Mouse (Mus musculus) mouse embryonic stem cell (cell line): ENCODE results near the gene Il17rc.

Experiments used
- in situ Hi-C, 2 experiments: fragments of 300-500 bp; cut with MboI; formaldehyde crosslinking; loops; 1 replicate in 1 of 2; 3 replicates in 1 of 2; pipeline ENCODE4 v1.14.3; 2019 to 2020; ENCODE audit warnings: low sequenced_read_pairs in 2 of 2, low pct_unique_long_range_greater_than_20kb in 1 of 2, mixed read lengths in 1 of 2; ENCODE audit not compliant: unreplicated experiment in 1 of 2

Il17rc gene

DNA sequence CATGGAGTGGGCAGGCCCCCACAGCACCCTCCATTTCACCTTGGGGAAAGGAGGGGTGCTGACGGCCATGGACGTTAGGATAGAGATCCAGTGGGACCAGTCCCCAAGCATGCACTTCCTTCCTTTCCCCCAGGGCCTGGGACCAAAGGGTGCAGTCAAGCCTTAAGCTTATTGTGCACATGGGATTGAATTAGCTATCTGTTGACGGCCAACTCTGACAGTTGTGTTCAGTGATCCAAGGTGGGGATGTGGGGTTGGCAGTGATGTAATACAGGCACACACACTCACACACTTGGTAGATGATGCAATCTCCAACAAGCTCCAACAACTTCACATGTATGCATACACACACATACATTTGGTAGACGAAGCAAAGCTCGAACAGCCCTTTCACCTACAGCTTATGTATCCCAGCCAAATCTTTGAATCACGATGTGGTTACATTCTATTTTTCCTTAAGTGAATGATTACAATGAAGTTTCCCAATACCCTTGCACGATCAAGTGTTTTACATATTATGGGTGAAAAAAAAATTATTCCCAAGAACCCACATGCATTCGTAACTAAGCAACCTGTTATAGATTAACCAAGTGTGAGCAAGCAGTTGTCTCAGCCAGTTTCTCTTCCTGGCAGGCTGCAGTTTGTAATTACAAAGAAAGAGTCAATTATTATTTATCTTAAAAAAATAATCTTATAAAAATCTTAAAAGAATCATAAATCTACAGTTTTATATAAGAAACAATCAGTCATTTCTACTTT, 26.8 kb upstream of the Il17rc start:
- in situ Hi-C loops = no loop called here

GRCm38 (mm10) chr6:113447639-113448038, 23.6 kb upstream of the Il17rc start:
- in situ Hi-C loops = no loop called here

GRCm38 (mm10) chr6:113451839-113452238, 19.4 kb upstream of the Il17rc start:
- in situ Hi-C loops = no loop called here

GRCm38 (mm10) chr6:113455007-113455406, 16.2 kb upstream of the Il17rc start:
- in situ Hi-C loops = no loop called here

GRCm38 (mm10) chr6:113457952-113458534, 13.2 kb upstream of the Il17rc start, which contains the start of gene Il17re:
Gene Il17re, plus strand, starts transcription at chr6:113458484.
- in situ Hi-C loops = no loop called here

- in situ Hi-C loops = no loop called here
These were observed 12.6 kb upstream of the Il17rc start for GRCm38 (mm10) chr6:113458635-113459034.

GRCm38 (mm10) chr6:113464040-113464439, 7.2 kb upstream of the Il17rc start:
- in situ Hi-C loops = no loop called here

GRCm38 (mm10) chr6:113465602-113466001, 5.6 kb upstream of the Il17rc start:
- in situ Hi-C loops = no loop called here

DNA sequence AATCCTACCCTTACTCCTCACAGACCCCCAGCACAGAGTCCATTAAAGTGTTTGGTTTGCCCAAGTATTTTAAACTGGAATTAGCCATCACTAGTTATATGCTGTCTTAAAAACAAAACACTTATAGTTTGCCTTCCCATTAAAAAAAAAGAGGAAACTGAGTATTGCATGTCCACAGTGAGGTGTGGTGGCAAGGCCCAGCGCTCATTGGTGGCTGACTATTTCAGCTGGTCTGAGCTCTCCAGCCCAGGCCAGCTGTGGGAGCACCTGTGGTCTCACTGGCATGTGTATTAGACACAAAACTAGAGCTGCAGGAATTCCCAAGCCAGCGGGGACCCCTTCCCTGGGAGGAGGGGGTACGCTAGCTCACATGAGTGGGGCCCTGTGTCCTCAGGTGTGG, 2.7 kb upstream of the Il17rc start:
- in situ Hi-C loops = no loop called here

DNA sequence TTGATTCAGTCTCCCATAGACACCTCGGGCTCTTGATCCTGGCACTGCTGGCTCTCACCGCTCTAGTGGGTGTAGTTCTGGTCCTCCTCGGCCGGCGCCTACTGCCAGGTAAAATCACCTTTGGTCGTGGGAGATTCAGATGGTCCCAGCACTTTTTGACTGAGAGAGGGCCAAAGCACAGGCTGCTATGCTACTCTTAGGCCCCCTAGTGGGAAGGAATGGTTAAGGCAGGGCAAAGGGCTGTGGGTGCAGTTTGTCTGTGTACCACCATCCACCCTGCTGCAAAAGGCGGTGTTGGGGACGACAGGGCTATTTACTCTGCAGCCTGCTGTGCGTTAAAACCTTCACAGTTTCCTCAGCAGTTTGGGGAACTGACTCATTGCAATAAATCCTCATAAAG, 2.2 kb upstream of the Il17rc start:
- in situ Hi-C loops = no loop called here

DNA sequence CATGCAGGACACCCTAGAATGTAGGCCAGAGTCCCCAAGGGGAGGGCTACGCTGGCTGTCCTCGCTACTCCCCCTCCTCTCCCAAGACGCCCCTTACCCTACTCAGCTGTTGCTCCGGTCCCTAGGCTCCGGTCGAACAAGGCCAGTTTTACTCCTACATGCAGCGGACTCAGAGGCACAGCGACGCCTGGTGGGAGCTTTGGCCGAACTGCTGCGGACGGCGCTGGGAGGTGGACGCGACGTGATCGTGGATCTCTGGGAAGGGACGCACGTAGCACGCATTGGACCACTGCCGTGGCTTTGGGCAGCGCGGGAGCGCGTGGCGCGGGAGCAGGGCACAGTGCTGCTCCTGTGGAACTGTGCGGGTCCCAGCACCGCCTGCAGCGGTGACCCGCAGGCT, 1.8 kb upstream of the Il17rc start:
- in situ Hi-C loops = no loop called here

GRCm38 (mm10) chr6:113472061-113472460, 834 bp downstream of the Il17rc start:
- in situ Hi-C loops = no loop called here

- in situ Hi-C loops = no loop called here
These were observed 2.0 kb downstream of the Il17rc start for GRCm38 (mm10) chr6:113473246-113473645.

DNA sequence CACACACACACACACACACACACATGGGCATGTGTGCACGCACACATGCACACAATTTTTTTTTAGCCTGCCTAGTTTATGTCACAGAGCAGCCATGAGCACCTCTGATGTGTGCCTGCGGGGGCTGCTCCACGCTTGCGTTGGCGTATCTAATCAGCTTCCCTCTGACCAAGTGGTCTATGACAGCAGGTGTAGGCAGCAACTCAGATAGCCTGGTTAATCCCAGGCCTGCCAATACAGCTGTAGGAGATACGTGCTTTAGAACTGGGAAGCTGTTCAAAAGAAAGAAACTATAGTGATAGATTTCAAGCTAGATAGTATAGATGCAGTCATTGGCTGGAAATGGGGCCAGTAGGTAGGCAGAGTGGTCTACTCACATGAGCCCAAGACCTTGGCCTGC, 2.5 kb downstream of the Il17rc start:
- in situ Hi-C loops = no loop called here

DNA sequence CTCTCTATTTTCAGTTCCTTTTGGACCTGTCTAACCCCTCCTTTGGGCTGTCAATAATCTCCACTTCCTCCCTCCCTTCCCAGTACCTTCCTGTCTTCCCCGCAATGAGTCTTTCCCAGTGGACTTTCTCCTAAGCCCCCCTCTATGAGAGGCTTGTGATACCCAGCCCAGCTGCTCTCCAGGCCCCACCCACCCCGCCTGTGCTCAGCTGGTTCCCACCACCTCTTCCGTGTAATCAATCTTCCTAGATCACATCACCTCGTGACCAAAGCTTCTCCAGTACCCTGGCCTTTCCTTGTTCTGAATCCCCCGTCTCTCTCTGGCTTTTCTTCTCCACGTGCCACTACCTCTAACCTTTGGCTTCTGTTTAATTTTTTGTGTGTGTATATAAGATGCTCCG, 6.1 kb downstream of the Il17rc start:
- in situ Hi-C loops = no loop called here

DNA sequence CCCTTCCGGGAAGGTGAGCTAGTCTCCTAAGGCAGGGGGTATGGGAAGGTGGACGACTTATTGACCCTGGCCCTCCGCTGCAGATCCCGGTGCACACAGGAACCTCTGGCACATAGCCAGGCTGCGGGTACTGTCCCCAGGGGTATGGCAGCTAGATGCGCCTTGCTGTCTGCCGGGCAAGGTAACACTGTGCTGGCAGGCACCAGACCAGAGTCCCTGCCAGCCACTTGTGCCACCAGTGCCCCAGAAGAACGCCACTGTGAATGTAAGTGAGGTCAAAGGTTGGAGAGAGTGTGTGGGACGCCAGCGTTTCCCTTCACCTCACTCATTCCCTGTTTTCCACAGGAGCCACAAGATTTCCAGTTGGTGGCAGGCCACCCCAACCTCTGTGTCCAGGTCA, 7.7 kb downstream of the Il17rc start:
- in situ Hi-C loops = no loop called here

DNA sequence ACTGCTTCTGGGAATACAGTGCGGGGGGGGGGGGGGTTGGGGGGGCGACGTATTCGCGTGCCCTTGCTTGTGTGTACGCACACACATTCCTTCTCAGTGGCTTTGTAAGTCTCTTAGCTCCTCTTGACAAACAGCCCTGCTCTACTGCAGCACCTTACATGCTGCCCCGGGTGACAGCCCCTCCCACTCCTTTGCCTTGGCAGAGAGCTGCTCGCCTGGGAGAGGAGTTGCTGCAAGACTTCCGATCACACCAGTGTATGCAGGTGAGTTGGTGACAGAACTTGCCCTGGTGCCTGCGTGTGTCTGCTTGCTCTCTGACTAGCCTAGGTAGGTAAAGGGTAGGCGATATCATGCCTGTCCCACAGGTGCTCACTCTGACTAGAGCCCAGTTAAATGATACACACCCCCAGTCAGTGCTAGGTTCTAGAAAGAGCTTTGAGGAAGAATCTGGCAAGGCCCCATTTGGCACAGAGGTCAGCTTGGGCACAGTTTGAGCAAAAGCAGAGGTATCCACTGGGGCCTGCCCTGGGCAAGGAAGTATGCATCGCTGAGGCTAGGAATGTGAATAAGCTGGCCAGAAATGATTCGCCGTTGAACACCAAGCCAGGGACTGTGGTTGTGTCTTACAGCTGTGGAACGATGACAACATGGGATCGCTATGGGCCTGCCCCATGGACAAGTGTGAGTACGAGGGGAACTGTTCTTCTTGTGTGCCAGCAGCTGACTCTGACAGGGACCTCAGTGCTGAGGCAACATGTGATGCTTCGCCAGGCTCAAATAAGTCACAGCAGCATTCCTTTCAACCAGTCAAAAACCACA, 9.5 kb downstream of the Il17rc start:
- in situ Hi-C loops = no loop called here

- in situ Hi-C loops = no loop called here
These were observed 11.4 kb downstream of the Il17rc start for GRCm38 (mm10) chr6:113482477-113483099.

DNA sequence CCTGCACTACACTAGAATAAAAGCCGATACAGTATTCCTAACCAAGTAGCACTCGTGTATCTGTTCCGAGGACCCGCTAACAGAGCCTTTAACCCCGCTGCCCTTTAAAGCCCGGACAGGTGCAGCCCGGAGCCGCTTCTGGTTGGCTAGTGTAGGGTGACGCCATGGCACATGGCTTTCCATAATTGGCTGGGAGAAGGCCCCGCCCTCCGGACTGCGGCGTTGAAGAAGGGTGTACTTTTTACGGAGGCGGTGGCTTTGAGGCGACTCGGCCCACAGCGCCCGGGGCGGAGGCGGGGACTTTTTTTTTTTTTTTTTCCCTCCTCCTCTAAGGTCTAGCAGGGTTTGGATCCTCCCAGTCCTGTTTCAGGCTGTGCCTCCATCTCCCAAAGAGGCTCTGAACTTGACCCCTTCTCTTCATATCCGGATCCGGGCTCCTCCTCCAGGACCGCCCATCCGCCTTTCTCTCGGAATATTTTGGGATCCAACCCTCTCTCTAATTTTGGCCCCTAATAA, 11.9 kb downstream of the Il17rc start, which contains the start of gene Creld1:
Gene Creld1, plus strand, starts transcription at position 198 of the 516 bp plus-strand sequence.
- in situ Hi-C loops = no loop called here
